Mouse (Mus musculus): ENCODE data around the gene Rab1b.

Rab1b gene

DNA sequence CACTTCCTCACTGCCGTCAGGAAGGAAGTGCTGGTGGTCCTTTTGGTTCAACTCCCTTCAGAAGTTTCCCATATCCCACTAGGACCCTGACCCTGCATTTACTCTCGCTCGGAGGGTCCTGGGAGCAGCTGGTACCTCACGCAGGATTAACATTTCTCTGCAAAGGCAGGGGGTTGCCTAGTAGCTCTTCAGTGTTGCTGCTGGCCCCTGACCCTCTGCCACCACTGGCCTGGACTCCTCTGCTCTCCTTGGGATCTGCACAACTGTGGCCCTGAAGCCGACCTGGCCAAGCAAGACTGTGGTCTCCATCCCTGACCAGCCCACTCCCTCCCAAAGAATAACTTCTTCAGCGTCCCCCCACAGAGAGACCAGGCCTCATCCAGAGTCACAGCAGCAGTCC lies 57.5 kb downstream of the Rab1b start:
- no peak for DNase-seq
